Mouse (Mus musculus) naive thymus-derived CD4-positive, alpha-beta T cell, adult 2 months (primary cell): ENCODE measurements around the gene Uggt2.
A peak's percentile ranks its signal among the peaks of the same experiment; 100 is the strongest.

Experiments
- DNase-seq: peaks from one replicate; pipeline ENCODE4 v3.0.0-alpha.2; 2011; ENCODE audit warnings: low read depth

Uggt2 gene

GRCm38 (mm10) chr14:118981711-118982428 is 117.4 kb downstream of the Uggt2 start:
- DNase-seq, result peak; percentile 49

GRCm38 (mm10) chr14:118980890-118981289 is 118.3 kb downstream of the Uggt2 start:
- no peak for DNase-seq

DNA sequence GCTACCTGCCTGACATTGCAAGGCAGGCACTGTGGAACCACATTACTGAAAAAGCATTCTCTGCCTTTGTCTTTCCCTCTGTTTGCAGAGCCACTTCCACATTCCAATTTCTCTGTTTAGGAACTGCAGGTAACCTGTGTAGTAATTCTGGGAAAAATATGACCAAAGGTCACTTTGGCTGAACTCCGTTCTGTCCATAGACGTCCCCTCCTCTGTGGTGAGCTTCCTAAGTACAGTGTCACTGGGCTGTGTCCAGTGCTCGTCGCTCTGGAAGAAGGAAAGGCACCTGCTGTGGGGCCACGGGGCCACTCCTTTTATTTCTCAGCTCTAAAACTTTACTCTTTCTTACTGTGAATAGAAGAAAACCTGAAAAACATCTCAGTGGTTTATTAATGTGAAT is 118.9 kb downstream of the Uggt2 start:
- no peak for DNase-seq

GRCm38 (mm10) chr14:118979571-118980325 is 119.5 kb downstream of the Uggt2 start:
- DNase-seq, result no peak

DNA sequence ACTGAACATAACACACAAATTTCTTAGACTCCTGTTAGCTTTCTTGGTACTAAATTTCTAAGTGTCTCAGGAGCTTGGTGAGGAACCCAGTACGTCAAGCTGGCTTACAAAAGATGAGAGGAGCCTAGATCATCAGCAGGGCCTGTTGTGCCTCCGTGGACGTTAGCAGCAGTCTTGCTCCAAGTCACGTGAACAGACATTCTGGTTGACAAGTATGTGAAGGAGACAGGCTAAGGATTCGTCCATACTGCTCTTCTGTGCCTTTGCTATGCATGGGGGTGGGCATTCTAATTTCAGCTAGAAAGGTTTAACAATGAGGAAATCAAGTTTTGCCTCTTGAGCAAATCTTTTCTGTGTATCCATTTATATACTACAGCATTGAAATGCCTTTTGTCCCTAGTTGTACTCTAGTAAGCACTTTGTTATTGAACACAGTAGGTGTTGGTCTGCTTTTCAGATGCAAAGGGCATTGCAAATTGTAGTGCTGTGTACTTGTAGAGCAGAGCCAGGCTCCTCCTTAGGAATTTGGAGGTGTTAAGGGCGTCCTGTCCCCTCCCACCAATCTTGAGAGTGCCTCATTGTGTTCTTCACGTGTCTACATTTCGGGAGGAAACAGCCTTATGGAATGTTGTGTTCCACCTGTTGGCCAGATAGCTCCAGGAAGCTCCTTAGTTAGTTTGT is 122.0 kb downstream of the Uggt2 start:
- no peak for DNase-seq

DNA sequence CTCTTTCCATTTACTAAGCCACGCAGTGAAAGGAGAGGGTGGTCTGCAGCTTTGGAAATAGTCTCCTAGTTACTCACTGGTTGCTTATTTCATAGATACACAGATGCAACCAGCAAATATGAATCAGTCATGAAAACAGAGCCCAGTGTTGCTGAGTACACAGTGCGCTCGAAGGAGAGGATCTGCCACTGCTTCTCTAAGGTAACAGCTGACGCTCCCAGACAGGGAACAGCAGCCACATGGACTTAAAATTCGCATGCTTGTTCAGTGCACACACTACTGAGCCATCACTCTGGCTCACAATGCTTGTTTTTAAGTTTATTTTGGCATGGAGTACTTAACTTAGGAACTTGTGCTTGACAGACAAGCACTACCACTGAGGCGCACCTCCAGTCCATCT is 127.0 kb downstream of the Uggt2 start:
- DNase-seq, result no peak

GRCm38 (mm10) chr14:118967646-118968045 is 131.6 kb downstream of the Uggt2 start:
- no peak for DNase-seq

DNA sequence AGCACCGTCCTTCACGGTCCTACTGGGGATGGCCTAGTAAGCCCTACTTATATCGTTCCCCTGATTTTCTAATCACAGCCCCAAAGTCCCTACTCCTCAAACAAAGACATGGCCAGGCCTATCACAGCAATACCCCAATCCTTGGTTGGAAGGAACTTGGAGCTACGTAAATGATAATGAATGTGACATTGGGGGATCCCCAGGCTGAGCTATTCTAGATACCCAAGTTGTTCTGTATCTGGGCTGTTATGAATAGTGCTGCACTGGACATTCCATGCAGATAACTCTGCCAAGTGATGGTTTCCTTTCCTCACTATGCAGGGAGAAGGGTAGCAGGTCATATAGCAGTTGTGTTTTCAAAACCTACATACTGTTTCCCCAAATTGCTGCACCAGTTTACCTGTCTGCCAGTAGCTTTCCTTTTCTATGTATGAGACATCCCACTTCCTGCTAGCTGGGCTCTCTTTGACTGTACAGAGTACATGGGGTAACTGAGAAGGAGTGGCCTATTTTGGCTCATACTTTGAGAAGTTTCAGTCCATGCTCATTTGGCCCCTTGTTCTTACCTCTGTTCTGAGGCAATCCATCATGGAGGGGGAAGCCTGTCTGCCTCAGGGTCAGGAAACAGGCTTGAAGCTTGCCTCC is 133.8 kb downstream of the Uggt2 start:
- DNase-seq, result no peak

GRCm38 (mm10) chr14:118958010-118958409 is 141.2 kb downstream of the Uggt2 start:
- DNase-seq, result no peak

- DNase-seq, result no peak
Measured at GRCm38 (mm10) chr14:118951912-118952583, 147.2 kb downstream of the Uggt2 start.

DNA sequence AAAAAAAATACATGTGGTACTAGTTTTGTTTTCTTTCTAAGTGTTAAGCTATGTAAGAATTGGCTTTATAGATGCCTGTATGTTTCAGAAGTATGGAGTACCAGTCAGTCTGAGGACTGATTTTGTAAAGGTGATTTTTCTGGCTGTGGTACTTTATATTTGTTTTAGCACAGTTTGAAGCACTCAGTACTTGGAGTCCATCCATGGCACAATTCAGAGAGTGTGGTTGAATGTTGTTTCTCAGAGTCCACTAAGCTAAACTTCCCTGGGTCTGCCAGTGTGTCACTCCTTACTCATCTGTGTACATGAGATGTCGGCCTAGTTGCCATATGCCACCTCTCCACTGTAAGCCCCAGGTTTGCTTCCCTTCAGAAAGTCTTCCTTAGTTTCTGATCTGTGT is 150.4 kb downstream of the Uggt2 start:
- no peak for DNase-seq

GRCm38 (mm10) chr14:118944702-118945101 is 154.5 kb downstream of the Uggt2 start:
- DNase-seq, result no peak

GRCm38 (mm10) chr14:118942076-118942475 is 157.2 kb downstream of the Uggt2 start:
- DNase-seq, result no peak

GRCm38 (mm10) chr14:118940796-118941495 is 158.3 kb downstream of the Uggt2 start:
- peak; percentile 57 for DNase-seq

DNA sequence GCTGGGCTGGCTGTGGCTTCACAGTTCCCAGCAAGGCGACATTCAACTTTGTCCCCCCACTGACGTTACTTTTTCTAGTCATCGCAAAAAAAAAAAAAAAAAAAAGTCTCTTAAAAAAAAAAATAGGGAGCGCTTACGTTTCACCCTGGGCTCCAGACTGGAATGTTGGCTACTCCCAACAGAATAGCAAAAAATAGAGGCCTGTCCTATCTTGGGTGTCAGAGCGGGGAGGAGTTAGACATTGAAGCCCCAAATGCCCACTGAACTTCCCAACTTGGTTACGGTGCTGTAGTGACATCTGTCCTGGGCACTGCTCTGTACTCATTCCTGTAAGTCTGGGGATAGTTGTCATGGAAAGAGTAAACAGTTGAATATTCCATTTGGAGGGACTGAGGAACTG is 160.7 kb downstream of the Uggt2 start:
- DNase-seq, result no peak

DNA sequence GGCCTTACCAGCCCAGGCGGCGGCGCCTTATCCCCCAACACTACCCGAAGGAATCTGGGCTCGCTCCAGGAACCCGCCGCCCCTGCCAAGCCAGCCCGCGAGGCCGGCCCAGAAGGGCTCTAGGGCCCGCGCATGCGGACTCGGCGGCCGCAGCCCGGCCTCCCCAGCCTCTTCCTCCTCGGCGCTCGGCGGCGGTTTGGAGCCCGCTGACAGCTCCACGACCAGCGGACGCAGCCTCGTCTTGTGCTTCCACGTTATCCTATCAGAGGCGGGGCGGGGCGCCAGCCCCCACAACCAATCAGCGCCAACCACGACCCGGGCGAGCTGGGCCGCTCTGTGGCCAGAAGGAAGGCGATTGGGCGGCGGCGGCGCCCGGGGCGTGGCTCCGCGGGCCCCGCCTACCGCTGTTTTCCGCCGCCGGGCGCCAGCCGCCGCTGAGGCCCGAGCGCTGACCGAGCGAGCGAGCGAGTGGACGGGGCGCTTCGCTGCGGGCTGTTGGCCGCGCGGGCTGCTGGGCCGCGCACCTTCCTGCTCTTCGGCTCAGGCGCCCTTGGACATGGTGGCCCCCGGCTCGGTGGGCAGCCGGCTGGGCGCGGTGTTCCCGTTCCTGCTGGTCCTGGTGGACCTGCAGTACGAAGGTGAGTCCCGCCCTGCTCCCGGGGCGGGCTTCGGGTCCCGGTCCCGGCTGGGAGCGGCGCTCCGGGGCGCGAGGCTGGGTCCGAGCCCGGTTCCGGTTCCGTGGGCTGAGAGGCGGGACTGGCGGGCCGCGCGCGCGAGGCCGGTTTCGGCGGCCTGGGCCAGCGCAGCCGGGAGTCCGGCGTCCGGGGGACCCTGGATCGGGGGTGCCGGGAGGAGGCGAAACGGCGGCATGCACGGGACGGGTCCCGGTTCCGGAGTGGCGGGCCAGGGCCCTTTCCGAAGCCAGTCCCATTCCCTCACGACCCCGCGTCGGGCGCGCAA is 161.4 kb downstream of the Uggt2 start, which contains the start of gene Dnajc3:
Dnajc3 (plus strand) TSS at position 444 of the 960 bp plus-strand sequence.
- peak; percentile 97 for DNase-seq

GRCm38 (mm10) chr14:118936952-118937351 is 162.3 kb downstream of the Uggt2 start:
- DNase-seq, result no peak

- no peak for DNase-seq
Measured at GRCm38 (mm10) chr14:118936236-118936635, 163.0 kb downstream of the Uggt2 start.
